Mouse (Mus musculus) hindbrain, postnatal 0 days (tissue): ENCODE results near the gene Hspa4. TPM values are rescaled to one million over a fixed set of nuclear protein-coding genes. Genes with fewer than 3 reads are reported as not detected.
A peak's percentile ranks its signal among the peaks of the same experiment; 100 is the strongest.
"Not testable (repeated sequence)": the region's sequence is repeated elsewhere in the genome, so short reads cannot be mapped to it uniquely, and the experiment has no call there.

ENCODE experiments used
- ATAC-seq: fragments of 200-750 bp; cut with Nextera tagmentation; 2 replicates; pipeline ENCODE4 v1.8.0; 2017; ENCODE audit warnings: mild to moderate bottlenecking, moderate TSS enrichment, moderate library complexity
- DNase-seq: peaks from one replicate; pipeline ENCODE4 v3.0.0-alpha.2; 2015; ENCODE audit warnings: low spot score
- H3K27ac ChIP-seq: fragments of 300-500 bp; sonication (generic); 2 replicates; pipeline ENCODE4 v1.5.1; 2014; ENCODE audit warnings: mild to moderate bottlenecking
- H3K27me3 ChIP-seq: fragments of 300-500 bp; sonication (generic); 2 replicates; pipeline ENCODE4 v1.6.1; 2014; ENCODE audit warnings: low read length, mixed read lengths; ENCODE audit not compliant: insufficient read depth
- H3K36me3 ChIP-seq: fragments of 300-500 bp; sonication (generic); 2 replicates; pipeline ENCODE4 v1.6.1; 2014; ENCODE audit warnings: low read length, mixed read lengths; ENCODE audit not compliant: insufficient read depth
- H3K4me1 ChIP-seq: fragments of 300-500 bp; sonication (generic); 2 replicates; pipeline ENCODE4 v1.6.1; 2014; ENCODE audit warnings: antibody characterized with exemption, low read length, mixed read lengths; ENCODE audit not compliant: insufficient read depth
- H3K4me2 ChIP-seq: fragments of 300-500 bp; sonication (generic); 2 replicates; pipeline ENCODE4 v1.6.1; 2014; ENCODE audit warnings: low read depth, mild to moderate bottlenecking, low read length, moderate library complexity, mixed read lengths
- H3K4me3 ChIP-seq: fragments of 300-500 bp; sonication (generic); 2 replicates; pipeline ENCODE4 v1.5.1; 2014; ENCODE audit warnings: low read length
- H3K9ac ChIP-seq: fragments of 300-500 bp; sonication (generic); replicated peaks from 2 replicates; pipeline ENCODE4 v1.6.1; 2014; ENCODE audit warnings: mild to moderate bottlenecking, low read length, moderate library complexity, mixed read lengths
- H3K9me3 ChIP-seq: fragments of 300-500 bp; sonication (generic); 2 replicates; pipeline ENCODE4 v1.6.1; 2016; ENCODE audit warnings: low read length, mixed read lengths
- CTCF ChIP-seq: IDR thresholded peaks from 2 replicates; pipeline ENCODE4 v1.5.1; 2016; ENCODE audit warnings: antibody characterized with exemption, control low read depth, low read depth
- WGBS: fragments of 180-500 bp; shearing (Covaris S2); extraction: QIAGEN DNeasy Blood & Tissue Kit; methylation state at CpG from one replicate; pipeline ENCODE4 v1.1.7; 2014; 5-methylcytosine and 5-hydroxymethylcytosine counted together
- polyA plus RNA-seq: library from polyadenylated mRNA; unstranded; fragments of >200 nt; fragmentation: Nextera tagmentation; extraction: Ambion mirVana; gene quantifications from 2 replicates; pipeline ENCODE4 v1.2.1, GENCODE M21; 2015
- total RNA-seq: library from RNA; depleted of rRNA; stranded (reverse); fragments of >200 nt; gene quantifications from 2 replicates; pipeline ENCODE4 v1.2.3, GENCODE M21; 2014; rRNA removed

Hspa4 gene
- total RNA-seq (79.4 and 92.9 TPM in 2 replicates), polyA plus RNA-seq (50.8 and 54.2 TPM in 2 replicates)

DNA sequence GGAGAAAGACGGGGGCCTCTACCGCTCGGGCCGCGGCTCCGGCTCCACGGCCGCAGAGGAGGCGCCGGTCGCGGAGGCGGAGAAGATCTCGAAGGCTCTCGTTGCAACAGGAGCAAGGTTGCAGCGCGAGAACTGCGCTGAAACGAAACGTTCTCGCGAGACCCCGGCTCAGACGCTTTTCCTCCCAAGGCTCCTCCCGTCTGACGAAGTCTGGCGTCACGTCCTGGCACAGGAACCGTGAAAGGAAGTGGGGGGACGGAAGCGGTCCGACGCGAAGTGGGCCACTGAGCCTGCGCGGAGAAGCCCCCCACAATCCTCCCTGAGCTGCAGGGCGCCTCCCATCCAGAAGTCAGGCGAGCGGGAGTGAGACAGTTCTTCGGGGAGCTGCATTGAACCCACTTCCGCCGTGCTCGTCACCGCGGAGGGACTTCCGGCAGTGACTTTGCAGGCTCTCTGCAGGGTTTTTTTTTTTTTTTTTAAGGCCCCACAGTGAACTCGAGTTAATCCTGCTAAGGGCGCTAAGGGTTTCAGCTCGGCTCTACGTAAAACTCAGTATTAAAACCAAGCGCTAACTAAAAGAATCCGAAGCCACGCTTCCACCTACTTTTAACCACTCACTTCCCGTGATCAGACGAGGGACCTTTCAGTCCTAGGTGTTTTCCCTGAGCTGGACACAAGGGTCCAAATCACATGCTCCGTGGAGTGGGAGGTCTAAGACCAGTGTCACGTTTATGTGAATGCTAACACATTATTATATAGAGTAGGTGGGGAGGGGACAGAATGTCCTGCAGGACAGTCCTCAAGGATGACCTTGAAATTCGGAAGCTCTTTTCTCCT is at the start of gene Hspa4:
TSS of gene Hspa4 (minus strand) at position 128 of the 837 bp plus-strand sequence.
- peak; percentile 28; the same call in 1 of the 2 replicates for TF ChIP-seq CTCF
- peaks cover 17% of the 10 kb centered on the region for H3K4me1 ChIP-seq
- 1% methylated on average over 58 of the region's 58 CpGs for WGBS
- DNase-seq (peak; percentile 100), ATAC-seq (peak; percentile 99)
- H3K27ac ChIP-seq: peak within 1 kb of the TSS; percentile 98
- no peaks in the 10 kb centered on the region for H3K27me3 ChIP-seq
- H3K9me3 ChIP-seq: no peaks in the 10 kb centered on the region
- peak within 1 kb of the TSS; percentile 98 for H3K9ac ChIP-seq
- peak within 1 kb of the TSS; percentile 85 for H3K4me2 ChIP-seq
- H3K36me3 ChIP-seq: no peaks in the 10 kb centered on the region
- peak within 1 kb of the TSS; percentile 98 for H3K4me3 ChIP-seq

DNA sequence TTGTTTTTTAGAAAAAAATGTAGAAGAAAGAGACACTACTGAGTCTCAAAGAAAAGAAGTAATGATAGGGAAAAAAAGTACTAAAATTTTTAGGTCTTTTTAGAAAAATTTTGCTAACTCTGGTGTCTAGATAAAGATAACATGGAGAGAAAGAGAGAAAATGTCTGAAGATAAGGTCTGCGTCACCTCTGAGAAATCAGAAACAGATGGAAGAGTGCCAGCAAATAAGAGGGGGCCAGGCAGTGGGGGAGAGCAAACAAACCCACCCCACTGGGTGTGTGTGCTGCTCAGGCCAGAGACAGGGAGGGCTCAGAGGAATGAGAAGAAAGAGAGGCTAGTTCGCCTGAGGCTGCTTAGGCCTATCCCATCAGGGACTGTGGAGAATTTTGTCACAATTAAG is 45.5 kb upstream of the Hspa4 start:
- DNase-seq (no peak), ATAC-seq (no peak)
- no peaks in the 10 kb centered on the region for H3K27me3 ChIP-seq
- no peak overlapping the region for H3K27ac ChIP-seq
- no peak overlapping the region for H3K4me2 ChIP-seq
- 64% methylated on average over 2 of the region's 2 CpGs for WGBS
- TF ChIP-seq CTCF: no peak
- H3K9ac ChIP-seq: no peak overlapping the region
- H3K9me3 ChIP-seq: no peaks in the 10 kb centered on the region
- no peaks in the 10 kb centered on the region for H3K4me1 ChIP-seq
- H3K4me3 ChIP-seq: no peak overlapping the region
- no peaks in the 10 kb centered on the region for H3K36me3 ChIP-seq

DNA sequence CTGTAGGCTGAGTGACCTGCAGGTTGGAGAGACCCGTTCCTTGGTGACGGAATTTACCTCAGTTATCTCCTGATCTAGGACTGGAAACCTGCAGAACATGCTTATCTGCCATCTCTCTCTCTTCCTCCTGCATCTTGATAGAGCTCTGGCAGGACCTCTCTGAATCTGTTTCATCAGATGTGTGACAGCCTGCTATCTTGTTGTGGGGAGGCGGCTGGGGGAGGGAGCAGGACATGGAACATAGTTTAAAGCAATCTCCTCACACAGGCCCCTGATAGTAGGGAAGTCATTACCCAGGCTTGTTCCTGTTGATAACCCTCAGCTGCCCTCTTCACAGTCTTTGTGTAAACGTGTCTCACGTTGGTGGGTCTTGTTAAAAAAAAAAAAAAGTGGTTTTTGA is 45.1 kb upstream of the Hspa4 start:
- H3K4me3 ChIP-seq: no peak overlapping the region
- no peak for DNase-seq
- no peaks in the 10 kb centered on the region for H3K36me3 ChIP-seq
- H3K4me2 ChIP-seq: no peak overlapping the region
- ATAC-seq: no peak
- no peak overlapping the region for H3K9ac ChIP-seq
- 54% methylated on average over 5 of the region's 5 CpGs for WGBS
- no peaks in the 10 kb centered on the region for H3K9me3 ChIP-seq
- TF ChIP-seq CTCF: no peak
- no peak overlapping the region for H3K27ac ChIP-seq
- no peaks in the 10 kb centered on the region for H3K27me3 ChIP-seq
- H3K4me1 ChIP-seq: no peaks in the 10 kb centered on the region

DNA sequence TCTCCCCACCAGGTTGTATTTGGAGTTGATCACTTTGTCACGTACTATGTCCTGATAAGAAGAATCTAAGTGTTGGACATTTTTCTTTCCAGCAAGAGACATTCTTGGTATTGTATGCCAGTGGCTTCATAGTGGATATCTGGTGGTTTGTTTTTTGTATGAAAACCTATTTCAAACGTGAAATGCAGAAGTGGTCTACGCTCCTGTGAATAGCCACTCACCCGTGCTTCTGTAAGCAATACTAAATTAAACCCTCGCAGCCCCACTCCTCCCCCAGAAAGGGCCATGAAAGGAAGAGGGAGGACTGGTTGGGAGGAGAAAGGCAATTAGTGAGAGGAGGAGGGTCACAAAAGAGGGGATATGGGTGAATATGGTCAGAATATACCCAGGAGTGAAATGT is 42.5 kb upstream of the Hspa4 start:
- H3K4me2 ChIP-seq: no peak overlapping the region
- 66% methylated on average over 5 of the region's 5 CpGs for WGBS
- no peaks in the 10 kb centered on the region for H3K9me3 ChIP-seq
- H3K27ac ChIP-seq: no peak overlapping the region
- no peak overlapping the region for H3K9ac ChIP-seq
- H3K36me3 ChIP-seq: no peaks in the 10 kb centered on the region
- H3K27me3 ChIP-seq: no peaks in the 10 kb centered on the region
- no peaks in the 10 kb centered on the region for H3K4me1 ChIP-seq
- no peak for TF ChIP-seq CTCF
- ATAC-seq (no peak), DNase-seq (no peak)
- H3K4me3 ChIP-seq: no peak overlapping the region

DNA sequence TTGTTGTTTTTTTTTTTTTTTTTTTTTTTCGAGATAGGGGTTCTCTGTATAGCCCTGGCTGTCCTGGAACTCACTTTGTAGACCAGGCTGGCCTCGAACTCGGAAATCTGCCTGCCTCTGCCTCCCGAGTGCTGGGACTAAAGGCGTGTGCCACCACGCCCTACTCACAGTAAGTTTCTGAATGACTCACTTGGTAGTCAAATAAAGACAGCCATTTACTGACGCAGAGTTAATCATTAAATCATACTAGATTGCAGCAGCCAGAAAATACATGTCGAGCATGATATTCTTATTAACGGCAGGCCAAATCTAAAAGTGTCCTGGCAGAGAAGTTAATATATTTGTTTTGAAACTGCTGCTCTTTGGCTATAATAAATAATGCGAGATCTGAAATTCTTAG is 40.8 kb upstream of the Hspa4 start:
- H3K9ac ChIP-seq, H3K4me2 ChIP-seq, H3K27ac ChIP-seq, ATAC-seq, H3K27me3 ChIP-seq, H3K36me3 ChIP-seq, H3K9me3 ChIP-seq, DNase-seq, H3K4me1 ChIP-seq, H3K4me3 ChIP-seq: not testable (repeated sequence)
- WGBS: 91% methylated on average over 9 of the region's 10 CpGs

DNA sequence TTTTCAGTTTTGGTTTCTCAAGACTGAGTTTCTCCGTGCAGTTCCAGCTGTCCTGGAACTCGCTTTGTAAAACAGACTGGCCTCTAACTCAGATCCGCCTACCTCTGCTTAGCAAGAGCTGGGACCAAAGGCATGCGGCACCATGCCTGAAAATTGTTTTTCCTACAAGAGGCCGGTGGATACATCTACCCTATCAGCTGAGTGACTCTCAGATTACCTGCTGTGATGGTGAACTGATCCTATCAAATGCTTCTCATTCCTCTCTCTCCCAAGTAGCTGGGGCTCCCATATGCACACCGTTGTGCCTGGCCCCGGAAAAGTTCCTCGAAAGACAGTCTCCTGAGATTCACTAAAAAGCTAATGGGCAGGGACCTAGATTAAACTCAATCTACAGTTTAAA is 37.4 kb upstream of the Hspa4 start:
- Histone ChIP-seq H3K4me3 (no peak overlapping the region), H3K27me3 (no peaks in the 10 kb centered on the region), H3K36me3 (no peaks in the 10 kb centered on the region), H3K9ac (no peak overlapping the region), H3K27ac (no peak overlapping the region), H3K4me2 (no peak overlapping the region), H3K9me3 (no peaks in the 10 kb centered on the region), H3K4me1 (no peaks in the 10 kb centered on the region)
- ATAC-seq: no peak
- no peak for TF ChIP-seq CTCF
- DNase-seq: no peak
- 75% methylated on average over 8 of the region's 8 CpGs for WGBS

DNA sequence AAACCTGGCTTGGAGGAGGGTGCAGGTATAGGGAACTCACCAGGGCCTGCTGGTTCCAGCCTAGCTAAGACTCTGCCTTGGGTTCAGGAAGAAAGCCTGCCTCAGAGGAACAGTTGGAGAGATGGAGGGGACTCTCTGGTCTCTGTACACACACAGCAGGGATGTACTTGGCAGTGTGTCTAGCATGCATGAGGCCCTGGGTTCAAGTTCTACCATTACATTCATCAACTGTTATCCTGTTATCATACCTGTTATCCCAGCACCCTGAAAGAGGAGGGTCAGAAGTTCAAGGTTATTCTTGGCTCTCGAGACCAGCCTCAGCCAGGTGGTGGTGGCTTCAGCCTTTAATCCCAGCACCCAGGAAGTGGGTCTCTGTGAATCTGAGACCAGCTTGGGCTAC is 36.7 kb upstream of the Hspa4 start:
- DNase-seq: no peak
- no peaks in the 10 kb centered on the region for H3K27me3 ChIP-seq
- no peak overlapping the region for H3K4me3 ChIP-seq
- no peaks in the 10 kb centered on the region for H3K4me1 ChIP-seq
- ATAC-seq: no peak
- H3K36me3 ChIP-seq: peaks cover 4% of the 10 kb centered on the region; the same call in 1 of the 2 replicates
- no peak overlapping the region for H3K4me2 ChIP-seq
- no peak overlapping the region for H3K27ac ChIP-seq
- no peak overlapping the region for H3K9ac ChIP-seq
- H3K9me3 ChIP-seq: no peaks in the 10 kb centered on the region
- no peak for TF ChIP-seq CTCF
- WGBS: 73% methylated on average over 1 of the region's 1 CpGs
